Mouse (Mus musculus) frontal cortex, postnatal 14 days (tissue): ENCODE measurements at regions not wholly inside any gene's neighbourhood (a gene's known extent, or its start where the extent isn't known, plus 50 kb on each side); places are given as distances from the start of the nearest gene placed in this dataset.
A peak's percentile ranks its signal among the peaks of the same experiment; 100 is the strongest.
"Not testable (repeated sequence)": the region's sequence is repeated elsewhere in the genome, so short reads cannot be mapped to it uniquely, and the experiment has no call there.

Source experiments
- DNase-seq, 2 experiments: peaks; one replicate each; pipeline ENCODE4 v3.0.0; 2022; ENCODE audit warnings: low spot score in 2 of 2

- DNase-seq: not testable (repeated sequence)
Measured at GRCm38 (mm10) chr12:23026976-23027375, 753.1 kb downstream of the Gm10330 start.

- not testable (repeated sequence) for DNase-seq
Measured at GRCm38 (mm10) chr12:23023556-23023955, 756.5 kb downstream of the Gm10330 start.

GRCm38 (mm10) chr12:23010199-23010598 lies 769.9 kb downstream of the Gm10330 start:
- DNase-seq: peak; percentile 3 to 4

- DNase-seq: not testable (repeated sequence)
Measured at GRCm38 (mm10) chr12:23009662-23010061, 770.4 kb downstream of the Gm10330 start.
